Mouse (Mus musculus) heart, postnatal 0 days (tissue): ENCODE results near the gene Telo2.
A peak's percentile ranks its signal among the peaks of the same experiment; 100 is the strongest.

Experiments
- CTCF ChIP-seq: IDR thresholded peaks from 2 replicates; pipeline ENCODE4 v1.5.1; 2016; ENCODE audit warnings: antibody characterized with exemption, control low read depth, low read depth
- EP300 ChIP-seq: IDR thresholded peaks from 2 replicates; pipeline ENCODE4 v1.6.1; 2016; ENCODE audit warnings: antibody characterized with exemption, low read depth

DNA sequence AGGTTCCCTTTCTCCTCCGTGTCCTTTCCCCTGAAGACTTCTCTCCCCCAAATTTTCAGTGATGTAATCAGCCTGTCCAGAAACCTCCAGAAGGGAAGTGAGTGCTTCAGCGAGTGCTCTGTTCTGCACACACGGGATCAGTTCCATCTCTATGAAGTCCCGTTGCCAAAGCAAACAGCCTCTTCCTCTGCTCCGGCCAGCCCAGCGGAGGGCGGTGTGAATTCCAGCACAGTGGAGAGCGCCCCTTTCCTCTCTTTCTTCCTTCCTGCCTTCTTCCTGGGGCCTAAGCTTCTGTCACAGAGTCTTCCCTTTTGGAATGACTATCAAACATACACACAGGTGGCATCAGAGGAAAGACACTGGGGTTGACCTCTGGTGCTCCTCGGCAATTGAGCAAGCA, 51.4 kb downstream of the Telo2 start:
- no peak for TF ChIP-seq CTCF
- peak; percentile 65; the same call in 1 of the 2 replicates for TF ChIP-seq EP300
